Mouse (Mus musculus): ENCODE results near the gene Ccdc121. TPM values are rescaled to one million over a fixed set of nuclear protein-coding genes. Genes with fewer than 3 reads are reported as not detected.

Gene Ccdc121
- not detected in 2 replicates for polyA plus RNA-seq (2012; ENCODE audit: insufficient read depth, insufficient read length, missing spikeins)

- H3K4me3 ChIP-seq (ENCODE audit: insufficient read depth, low read length), result no peak within 1 kb of the TSS
- H3K4me1 ChIP-seq (ENCODE audit: control insufficient read depth, insufficient read depth, low read length), result no peaks in the 10 kb centered on the region
- TF ChIP-seq POLR2A (IDR thresholded peaks at IDR 0.05; ENCODE audit: borderline replicate concordance, low read depth, low read length), result no peak
- no peak for TF ChIP-seq CTCF (IDR thresholded peaks at IDR 0.05; ENCODE audit: low read depth, low read length)
- H3K27ac ChIP-seq (ENCODE audit: insufficient read depth, low read depth, low read length), result no peak within 1 kb of the TSS
Observed at GRCm38 (mm10) chr1:181511307-181511706, at the start of gene Ccdc121. Ccdc121 (minus strand) TSS chr1:181511451.

DNA sequence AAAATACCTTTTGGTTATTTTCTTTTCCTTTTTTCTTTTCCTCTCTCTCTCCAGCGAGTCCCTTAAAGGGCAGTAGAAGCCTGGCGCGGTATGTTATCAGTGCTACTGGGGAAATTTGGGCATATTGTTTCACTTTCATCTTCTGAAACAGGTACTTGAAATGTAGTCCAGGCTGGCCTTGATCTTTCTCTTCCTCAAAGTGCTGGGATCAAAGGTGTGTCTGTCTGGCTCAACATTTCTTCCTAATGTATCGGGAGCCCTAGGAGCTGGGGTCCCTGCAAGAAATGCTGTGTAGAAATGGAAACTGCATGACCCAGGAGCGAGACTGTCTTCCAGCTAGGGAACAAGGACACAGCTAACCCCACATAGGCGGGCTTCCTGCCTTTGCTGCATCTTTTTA lies 49.1 kb upstream of the Ccdc121 start:
- Histone ChIP-seq H3K4me3 (ENCODE audit: insufficient read depth, low read length) (no peak overlapping the region), H3K27ac (ENCODE audit: insufficient read depth, low read depth, low read length) (no peak overlapping the region), H3K4me1 (ENCODE audit: control insufficient read depth, insufficient read depth, low read length) (peaks cover under 1% of the 10 kb centered on the region)
- no peak for TF ChIP-seq POLR2A (IDR thresholded peaks at IDR 0.05; ENCODE audit: borderline replicate concordance, low read depth, low read length)
- TF ChIP-seq CTCF (IDR thresholded peaks at IDR 0.05; ENCODE audit: low read depth, low read length), result no peak

DNA sequence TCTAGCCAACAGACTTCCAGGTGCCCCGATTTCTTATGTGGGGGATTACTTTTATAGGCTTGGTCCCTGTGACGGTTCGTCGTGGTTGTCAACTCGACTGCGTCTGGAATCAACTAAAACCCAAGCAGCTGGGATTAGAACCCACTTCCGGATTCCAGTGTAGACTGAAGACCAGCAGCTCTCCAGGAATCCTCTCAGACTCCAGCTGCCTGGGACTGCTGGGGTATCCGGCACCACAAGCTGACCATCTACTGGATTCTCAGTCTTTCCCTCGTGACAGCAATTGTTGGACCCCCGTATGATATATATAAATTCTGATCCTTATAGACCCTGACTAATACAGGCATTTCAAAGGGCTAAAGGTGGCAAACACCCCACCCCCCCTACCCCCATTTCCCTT lies 48.4 kb upstream of the Ccdc121 start:
- Histone ChIP-seq H3K4me3 (ENCODE audit: insufficient read depth, low read length) (no peak overlapping the region), H3K27ac (ENCODE audit: insufficient read depth, low read depth, low read length) (no peak overlapping the region), H3K4me1 (ENCODE audit: control insufficient read depth, insufficient read depth, low read length) (peaks cover 5% of the 10 kb centered on the region)
- TF ChIP-seq POLR2A (IDR thresholded peaks at IDR 0.05; ENCODE audit: borderline replicate concordance, low read depth, low read length), result no peak
- no peak for TF ChIP-seq CTCF (IDR thresholded peaks at IDR 0.05; ENCODE audit: low read depth, low read length)

DNA sequence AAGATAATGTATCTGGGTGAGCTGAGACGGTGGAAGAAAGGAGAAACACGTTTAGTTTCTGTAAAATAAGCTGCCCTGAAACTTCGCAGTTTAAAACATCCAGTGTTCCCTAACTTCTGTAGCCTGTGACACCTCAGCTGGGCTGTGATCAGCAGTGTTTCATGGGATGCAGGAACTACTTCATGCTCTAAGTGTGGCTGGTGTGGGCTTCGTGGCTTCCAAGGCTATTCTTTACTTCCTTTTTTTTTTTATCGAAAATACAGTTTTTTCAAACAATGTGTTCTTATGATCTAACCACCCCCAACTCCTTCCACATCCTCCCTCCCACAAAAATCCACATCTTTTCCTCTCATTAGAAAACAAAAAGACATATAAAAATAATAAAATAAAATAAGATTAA lies 44.2 kb upstream of the Ccdc121 start:
- H3K4me3 ChIP-seq (ENCODE audit: insufficient read depth, low read length), result no peak overlapping the region

DNA sequence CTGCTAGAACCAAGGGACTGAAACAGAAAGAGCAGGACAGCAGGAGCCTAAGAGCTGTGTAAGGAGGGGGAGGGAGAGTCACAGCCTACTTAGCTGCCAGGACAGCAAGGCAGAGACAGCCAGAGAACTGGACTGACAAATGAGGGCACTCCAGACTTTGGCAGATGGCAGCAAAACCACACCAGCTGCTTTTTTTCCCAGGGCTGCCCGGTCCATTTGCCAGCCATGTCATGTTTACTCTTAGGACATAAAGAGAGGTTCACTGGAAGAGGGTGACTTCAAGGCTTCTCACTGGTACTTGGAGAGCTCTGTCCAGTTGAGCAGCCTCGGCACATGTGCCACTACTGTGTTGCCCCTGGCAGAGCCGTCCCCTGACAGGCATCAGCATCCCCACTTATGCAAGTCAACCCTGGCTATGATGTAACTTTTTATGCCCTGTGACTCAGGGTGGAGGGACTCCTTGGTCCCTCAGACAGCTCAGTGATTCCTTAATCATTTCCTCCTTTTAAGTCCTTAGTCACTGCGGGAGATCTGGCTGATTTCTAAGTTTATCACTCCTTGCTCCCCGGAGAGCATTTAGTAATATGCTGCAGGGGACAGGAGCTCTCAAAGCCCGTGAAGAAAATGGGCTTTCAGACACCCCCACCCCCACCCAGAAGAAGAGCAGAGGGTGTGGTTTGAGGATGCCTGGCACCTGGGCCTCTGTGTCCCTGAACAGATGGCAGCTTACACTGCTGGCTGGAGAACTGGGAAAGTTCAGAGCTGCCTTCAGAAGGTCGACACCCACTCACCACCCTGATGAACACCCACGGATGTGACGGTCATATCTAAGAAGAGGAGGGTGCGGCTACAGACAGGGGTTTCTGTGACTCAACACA lies 41.5 kb upstream of the Ccdc121 start:
- TF ChIP-seq POLR2A (IDR thresholded peaks at IDR 0.05; ENCODE audit: borderline replicate concordance, low read depth, low read length) (no peak), CTCF (IDR thresholded peaks at IDR 0.05; ENCODE audit: low read depth, low read length) (no peak)
- Histone ChIP-seq H3K27ac (ENCODE audit: insufficient read depth, low read depth, low read length) (no peak overlapping the region), H3K4me1 (ENCODE audit: control insufficient read depth, insufficient read depth, low read length) (peaks cover 16% of the 10 kb centered on the region), H3K4me3 (ENCODE audit: insufficient read depth, low read length) (no peak overlapping the region)

More for the DNA sequence above, 44.2 kb upstream of the Ccdc121 start:
- Histone ChIP-seq H3K4me1 (ENCODE audit: control insufficient read depth, insufficient read depth, low read length) (peaks cover 16% of the 10 kb centered on the region), H3K27ac (ENCODE audit: insufficient read depth, low read depth, low read length) (no peak overlapping the region)
- TF ChIP-seq POLR2A (IDR thresholded peaks at IDR 0.05; ENCODE audit: borderline replicate concordance, low read depth, low read length), result no peak
- no peak for TF ChIP-seq CTCF (IDR thresholded peaks at IDR 0.05; ENCODE audit: low read depth, low read length)

DNA sequence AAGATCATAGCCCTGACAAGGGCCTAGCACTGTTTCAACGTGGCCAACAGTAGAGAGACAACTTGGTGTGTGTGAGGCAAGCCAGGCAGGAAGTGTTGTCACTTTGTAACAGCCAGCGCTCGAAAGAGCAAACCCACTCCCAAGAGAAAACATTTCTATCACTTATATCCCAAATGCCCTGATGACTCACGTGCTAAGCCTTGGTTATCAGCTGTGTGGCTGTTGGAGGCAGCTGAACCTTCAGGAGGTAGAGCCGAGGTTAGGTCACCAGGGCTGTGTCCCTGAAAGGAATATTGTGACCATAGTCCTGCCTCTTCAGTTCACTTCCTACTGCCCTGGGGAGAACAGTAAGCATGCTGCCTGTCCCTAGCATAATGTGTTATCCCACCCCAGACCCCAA lies 39.6 kb upstream of the Ccdc121 start:
- H3K4me3 ChIP-seq (ENCODE audit: insufficient read depth, low read length), result no peak overlapping the region
- TF ChIP-seq POLR2A (IDR thresholded peaks at IDR 0.05; ENCODE audit: borderline replicate concordance, low read depth, low read length) (no peak), CTCF (IDR thresholded peaks at IDR 0.05; ENCODE audit: low read depth, low read length) (no peak)

GRCm38 (mm10) chr1:181549987-181550386 lies 38.7 kb upstream of the Ccdc121 start:
- Histone ChIP-seq H3K27ac (ENCODE audit: insufficient read depth, low read depth, low read length) (no peak overlapping the region), H3K4me3 (ENCODE audit: insufficient read depth, low read length) (no peak overlapping the region), H3K4me1 (ENCODE audit: control insufficient read depth, insufficient read depth, low read length) (peaks cover 12% of the 10 kb centered on the region)
- no peak for TF ChIP-seq POLR2A (IDR thresholded peaks at IDR 0.05; ENCODE audit: borderline replicate concordance, low read depth, low read length)
- TF ChIP-seq CTCF (IDR thresholded peaks at IDR 0.05; ENCODE audit: low read depth, low read length), result no peak

More for the DNA sequence above, 39.6 kb upstream of the Ccdc121 start:
- peaks cover 16% of the 10 kb centered on the region for H3K4me1 ChIP-seq (ENCODE audit: control insufficient read depth, insufficient read depth, low read length)
- no peak overlapping the region for H3K27ac ChIP-seq (ENCODE audit: insufficient read depth, low read depth, low read length)

DNA sequence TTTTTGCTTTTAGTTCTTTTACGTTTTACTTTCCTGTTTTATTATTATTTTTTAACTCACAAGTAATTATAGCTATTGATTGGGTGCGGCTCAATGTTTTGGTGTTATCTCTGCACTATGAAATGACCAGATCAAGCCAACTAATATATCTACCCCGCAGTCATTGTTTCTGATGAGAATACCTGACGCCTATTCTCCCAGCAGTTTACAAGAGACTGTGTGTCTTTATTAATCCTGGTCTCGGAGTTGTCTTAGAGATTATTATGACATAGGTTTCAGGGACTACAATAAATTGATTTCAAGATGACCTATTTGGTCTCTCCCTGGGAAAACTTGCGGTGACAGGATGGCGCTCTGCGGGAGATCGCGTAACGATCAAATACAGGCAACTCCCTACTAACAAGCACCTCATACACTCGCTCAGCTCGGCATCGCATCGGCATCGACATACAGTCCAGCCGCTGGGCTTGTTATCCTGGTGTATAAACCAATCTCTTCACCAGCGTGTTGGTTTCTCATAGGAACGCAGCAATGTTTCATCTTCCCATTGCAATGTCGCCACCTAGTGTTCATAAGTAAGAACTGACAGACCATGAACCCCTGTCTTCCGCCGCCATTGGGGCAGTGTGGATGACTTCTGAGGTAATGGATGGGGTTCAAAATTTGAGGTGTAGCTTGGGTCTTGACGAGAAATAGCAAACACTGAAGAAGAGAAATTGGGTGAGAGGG lies 34.0 kb upstream of the Ccdc121 start:
- TF ChIP-seq CTCF (IDR thresholded peaks at IDR 0.05; ENCODE audit: low read depth, low read length), result peak; percentile 52
- no peak for TF ChIP-seq POLR2A (IDR thresholded peaks at IDR 0.05; ENCODE audit: borderline replicate concordance, low read depth, low read length)
- H3K27ac ChIP-seq (ENCODE audit: insufficient read depth, low read depth, low read length), result no peak overlapping the region

DNA sequence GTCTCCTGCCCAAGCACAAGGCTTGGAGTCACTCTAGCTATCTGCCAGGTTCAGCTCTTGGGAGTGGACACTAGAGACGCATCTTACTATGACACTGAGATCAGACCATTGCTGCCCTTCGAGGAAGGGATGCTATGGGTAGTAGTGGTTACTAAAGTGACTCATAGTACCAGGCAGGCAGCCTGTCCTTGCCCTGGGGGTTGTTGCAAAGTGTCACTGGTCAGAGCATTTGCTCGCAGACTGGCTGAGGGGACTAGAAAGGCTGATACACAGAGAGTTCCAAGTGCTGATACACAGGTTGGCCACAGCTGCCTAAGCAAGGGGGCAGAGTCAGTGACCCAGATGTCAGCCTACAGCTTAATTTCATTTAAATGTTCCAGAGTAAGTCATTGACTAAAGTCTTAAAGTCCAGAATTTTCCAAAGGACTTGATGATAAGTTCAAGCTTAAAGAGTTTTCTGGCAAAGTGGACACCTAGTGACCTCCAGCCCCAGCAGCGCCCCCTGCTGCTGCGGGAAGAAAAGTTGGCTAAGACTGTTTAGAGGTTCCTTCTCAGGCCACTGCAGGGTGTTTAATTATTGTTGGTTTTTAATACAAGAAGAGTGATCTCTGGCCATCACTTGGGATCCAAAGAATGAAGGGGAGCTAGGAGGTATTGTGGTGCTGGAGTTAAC lies 32.6 kb upstream of the Ccdc121 start:
- Histone ChIP-seq H3K4me3 (ENCODE audit: insufficient read depth, low read length) (no peak overlapping the region), H3K27ac (ENCODE audit: insufficient read depth, low read depth, low read length) (no peak overlapping the region), H3K4me1 (ENCODE audit: control insufficient read depth, insufficient read depth, low read length) (peaks cover 8% of the 10 kb centered on the region)
- peak; percentile 75 for TF ChIP-seq CTCF (IDR thresholded peaks at IDR 0.05; ENCODE audit: low read depth, low read length)
- no peak for TF ChIP-seq POLR2A (IDR thresholded peaks at IDR 0.05; ENCODE audit: borderline replicate concordance, low read depth, low read length)

More for the DNA sequence above, 34.0 kb upstream of the Ccdc121 start:
- Histone ChIP-seq H3K4me1 (ENCODE audit: control insufficient read depth, insufficient read depth, low read length) (peaks cover 7% of the 10 kb centered on the region), H3K4me3 (ENCODE audit: insufficient read depth, low read length) (no peak overlapping the region)

Data from bone marrow macrophage, adult 2 months (primary cell).